Mouse (Mus musculus) neural tube, embryonic 14.5 days (tissue): ENCODE results near the gene Cutal. TPM values are rescaled to one million over a fixed set of nuclear protein-coding genes. Genes with fewer than 3 reads are reported as not detected.

ENCODE experiments used
- polyA plus RNA-seq: library from polyadenylated mRNA; unstranded; fragments of >200 nt; fragmentation: Nextera tagmentation; extraction: Ambion mirVana; gene quantifications from 2 replicates; pipeline ENCODE4 v1.2.1, GENCODE M21; 2014

The Cutal gene
- polyA plus RNA-seq, 1 experiment from 2014 or later, result not detected

Other genes starting within 250 kb of the Cutal start
- gene Gapvd1, start 119.2 kb upstream of the Cutal start, polyA plus RNA-seq, result 119 and 132 TPM in 2 replicates
- gene Hspa5, start 102.4 kb upstream of the Cutal start, polyA plus RNA-seq, result 402 and 471 TPM in 2 replicates
- gene Rabepk, start 74.5 kb upstream of the Cutal start, polyA plus RNA-seq, result 26.0 and 29.1 TPM in 2 replicates
- 69.3 and 79.3 TPM in 2 replicates for gene Fbxw2, start 48.1 kb upstream of the Cutal start, polyA plus RNA-seq
- not detected in 2 replicates for gene Gm34653, start 41.4 kb upstream of the Cutal start, polyA plus RNA-seq
- 97.0 and 101 TPM in 2 replicates for gene Psmd5, start 572 bp downstream of the Cutal start, polyA plus RNA-seq
- 2.7 and 3.8 TPM in 2 replicates for gene Phf19, start 39.6 kb downstream of the Cutal start, polyA plus RNA-seq
- 3.5 and 4.4 TPM in 2 replicates for gene Traf1, start 87.4 kb downstream of the Cutal start, polyA plus RNA-seq
- gene Hc, start 187.0 kb downstream of the Cutal start, polyA plus RNA-seq, result 0.26 and 0.68 TPM in 2 replicates
- gene AI182371, start 227.1 kb downstream of the Cutal start, polyA plus RNA-seq, result 0.27 and 0.37 TPM in 2 replicates
- gene Cntrl, start 235.1 kb downstream of the Cutal start, polyA plus RNA-seq, result 9.5 and 11.4 TPM in 2 replicates